ENCODE assay signal across 21 mouse cellular contexts in genomic region chr15:15630283-15630682, GRCm38 (mm10).
"Had no signal": no experiment of that assay in that cellular context is flagged by ENCODE, and none has a peak within 500 bp of the region (broad histone marks: within the 10 kb centered on the region; RNA-seq: fewer than 3 reads in every experiment).

No protein-coding gene starts in this region.

- H3K4me3 ChIP-seq: limb, embryonic 10.5 days; limb, embryonic 13.5 days; liver, embryonic 12.5 days; liver, embryonic 15.5 days; lung, embryonic 15.5 days; megakaryocyte, embryonic 14.5 days; midbrain, embryonic 10.5 days; midbrain, embryonic 13.5 days; myocyte; neural tube, embryonic 13.5 days had no signal

- H3K4me2 ChIP-seq: limb, embryonic 13.5 days; liver, embryonic 12.5 days; liver, embryonic 15.5 days; lung, embryonic 15.5 days; midbrain, embryonic 13.5 days; neural tube, embryonic 13.5 days had no signal

- DNase-seq: kidney, adult 9 months; layer of hippocampus, postnatal 36 days; liver; lung, adult 18-20 months; lung, postnatal 10 days; lung, postnatal 36 days; retina, postnatal 1 day; thymus, adult 18-20 months; thymus, postnatal 36 days had no signal

- H3K27me3 ChIP-seq: limb, embryonic 13.5 days; liver, embryonic 12.5 days; liver, embryonic 15.5 days; lung, embryonic 15.5 days; megakaryocyte, embryonic 14.5 days; midbrain, embryonic 13.5 days; neural tube, embryonic 13.5 days had no signal

- ATAC-seq: liver, embryonic 12.5 days; midbrain, embryonic 13.5 days; midbrain, embryonic 16.5 days had no signal

- H3K9me3 ChIP-seq: limb, embryonic 10.5 days; limb, embryonic 13.5 days; liver, embryonic 12.5 days; liver, embryonic 15.5 days; lung, embryonic 15.5 days; megakaryocyte, embryonic 14.5 days; midbrain, embryonic 10.5 days; midbrain, embryonic 13.5 days; neural tube, embryonic 13.5 days had no signal

- H3K27ac ChIP-seq: kidney, postnatal 0 days; limb, embryonic 10.5 days; limb, embryonic 13.5 days; liver, embryonic 12.5 days; liver, embryonic 15.5 days; lung, embryonic 15.5 days; midbrain, embryonic 10.5 days; midbrain, embryonic 13.5 days; neural tube, embryonic 13.5 days had no signal

- H3K4me1 ChIP-seq: limb, embryonic 10.5 days; limb, embryonic 13.5 days; liver, embryonic 12.5 days; liver, embryonic 15.5 days; lung, embryonic 15.5 days; megakaryocyte, embryonic 14.5 days; midbrain, embryonic 10.5 days; midbrain, embryonic 13.5 days; neural tube, embryonic 13.5 days had no signal

- H3K9ac ChIP-seq: limb, embryonic 13.5 days; liver, embryonic 12.5 days; liver, embryonic 15.5 days; lung, embryonic 15.5 days; midbrain, embryonic 13.5 days; neural tube, embryonic 13.5 days had no signal

- H3K36me3 ChIP-seq: limb, embryonic 10.5 days; limb, embryonic 13.5 days; liver, embryonic 12.5 days; liver, embryonic 15.5 days; lung, embryonic 15.5 days; midbrain, embryonic 10.5 days; midbrain, embryonic 13.5 days; neural tube, embryonic 13.5 days had no signal
